Mouse (Mus musculus): ENCODE data around the gene Megf11. TPM values are rescaled to one million over a fixed set of nuclear protein-coding genes. Genes with fewer than 3 reads are reported as not detected.
"Not testable (repeated sequence)": the region's sequence is repeated elsewhere in the genome, so short reads cannot be mapped to it uniquely, and the experiment has no call there.

The Megf11 gene
- total RNA-seq, 1 experiment from 2014 or later, result 0.97 TPM

DNA sequence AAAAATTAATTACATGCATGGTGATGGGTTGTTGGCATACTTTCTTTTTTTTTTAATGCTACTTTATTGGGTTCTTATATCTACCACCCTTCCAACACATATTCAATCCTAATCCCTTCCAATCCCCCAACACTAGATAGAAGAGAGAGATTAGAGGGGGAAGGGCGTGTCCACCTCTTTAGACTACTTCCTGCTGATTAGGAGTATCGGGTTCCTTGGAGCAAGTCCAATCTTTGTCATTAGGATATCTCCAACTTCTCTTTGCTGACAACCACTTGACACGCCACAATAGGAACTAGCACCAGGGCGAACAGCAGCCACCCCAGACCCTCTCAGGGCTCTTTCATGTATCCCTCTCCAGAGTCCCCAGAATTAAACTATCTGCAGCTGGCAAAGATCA is 266.3 kb downstream of the Megf11 start:
- no peak for DNase-seq

DNA sequence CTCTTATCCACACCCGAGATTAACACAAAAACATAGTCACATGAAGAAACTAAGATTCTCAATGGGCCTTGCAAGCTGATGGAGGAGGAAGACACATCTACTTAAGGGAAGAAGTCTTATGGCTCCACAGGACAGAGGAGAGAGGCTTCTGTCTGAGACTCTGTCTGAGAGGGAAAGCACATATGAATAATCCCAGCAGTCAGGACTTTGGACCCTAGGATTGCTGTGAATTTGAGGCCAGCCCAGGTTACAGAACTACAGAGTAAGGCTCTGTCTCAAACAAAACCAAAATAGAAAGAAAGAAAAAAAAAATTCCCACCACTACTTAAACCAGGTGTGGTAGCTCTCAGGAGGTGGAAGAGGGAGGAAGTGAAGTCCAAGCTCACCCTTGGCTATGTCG is 266.7 kb downstream of the Megf11 start:
- no peak for DNase-seq

DNA sequence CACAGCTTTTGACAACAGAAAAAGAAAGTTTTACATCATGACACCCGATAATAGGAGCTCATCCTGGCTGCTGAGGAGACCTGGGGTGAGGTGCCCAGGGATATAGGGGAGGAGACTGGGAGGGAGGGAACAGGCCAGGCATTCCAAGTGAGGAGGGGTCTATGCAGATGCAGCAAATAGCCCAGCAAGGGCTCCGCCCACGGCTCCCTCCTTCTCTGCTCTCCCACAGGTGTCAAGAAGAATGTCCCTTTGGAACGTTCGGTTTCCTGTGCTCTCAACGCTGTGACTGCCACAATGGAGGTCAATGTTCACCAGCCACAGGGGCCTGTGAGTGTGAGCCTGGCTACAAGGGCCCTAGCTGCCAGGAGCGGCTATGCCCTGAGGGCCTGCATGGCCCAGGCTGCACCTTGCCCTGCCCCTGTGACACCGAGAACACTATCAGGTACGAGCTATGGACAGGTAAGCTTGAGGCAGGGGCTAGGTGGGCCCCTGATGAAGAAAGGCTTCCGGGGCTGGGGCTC is 267.5 kb downstream of the Megf11 start:
- DNase-seq, result no peak

DNA sequence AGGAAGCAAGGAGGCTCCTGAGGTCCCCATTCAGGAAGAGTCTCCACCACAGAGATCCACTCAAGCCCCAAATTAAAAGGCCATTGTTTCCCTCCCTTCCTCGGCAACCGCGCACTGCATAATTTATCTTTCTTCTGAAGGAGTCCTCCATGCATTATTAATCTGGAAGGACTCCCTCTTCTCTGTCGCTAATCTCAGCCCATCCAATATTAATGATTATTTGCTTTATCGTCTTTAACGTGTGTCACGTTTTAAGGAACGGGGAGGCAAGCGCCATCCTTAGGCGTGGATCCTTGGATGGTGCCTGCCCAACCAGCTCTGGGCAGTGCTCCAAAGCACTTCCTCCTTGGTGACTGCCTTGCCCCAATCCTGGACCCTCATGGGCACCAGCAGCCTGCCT is 269.3 kb downstream of the Megf11 start:
- no peak for DNase-seq

DNA sequence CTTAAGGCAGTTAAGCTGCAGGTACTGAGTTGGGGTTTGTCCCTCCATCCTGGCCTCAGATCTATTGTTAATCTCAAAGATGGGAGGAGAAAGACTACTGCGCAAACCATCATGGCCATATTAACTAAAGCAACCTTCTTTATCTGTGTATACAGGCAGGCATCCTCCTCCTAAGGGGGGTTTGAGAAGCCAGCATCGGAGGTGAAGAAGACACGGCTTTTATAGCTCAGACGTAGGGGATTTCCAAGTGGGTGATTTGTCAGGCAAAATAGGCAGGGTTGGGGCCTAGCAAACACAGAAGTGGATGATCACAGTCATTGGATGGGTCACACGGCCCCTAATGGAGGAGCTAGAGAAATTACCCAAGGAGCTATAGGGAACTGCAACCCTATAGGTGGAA is 271.2 kb downstream of the Megf11 start:
- no peak for DNase-seq

DNA sequence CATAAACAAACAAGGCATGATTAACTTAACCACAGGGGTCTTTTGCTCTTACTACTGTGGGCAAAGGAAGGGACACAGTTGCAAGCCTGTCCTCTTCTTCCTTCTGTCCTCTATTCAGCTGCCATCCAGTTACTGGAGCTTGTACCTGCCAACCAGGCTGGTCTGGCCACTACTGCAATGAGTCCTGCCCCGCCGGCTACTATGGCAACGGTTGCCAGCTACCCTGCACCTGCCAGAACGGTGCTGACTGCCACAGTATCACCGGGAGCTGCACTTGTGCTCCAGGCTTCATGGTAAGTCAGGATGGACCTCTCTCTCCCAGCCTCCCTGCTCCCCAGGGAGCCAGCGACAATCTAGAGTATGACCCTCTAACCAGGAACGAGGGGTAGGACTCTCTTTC is 274.8 kb downstream of the Megf11 start:
- no peak for DNase-seq

DNA sequence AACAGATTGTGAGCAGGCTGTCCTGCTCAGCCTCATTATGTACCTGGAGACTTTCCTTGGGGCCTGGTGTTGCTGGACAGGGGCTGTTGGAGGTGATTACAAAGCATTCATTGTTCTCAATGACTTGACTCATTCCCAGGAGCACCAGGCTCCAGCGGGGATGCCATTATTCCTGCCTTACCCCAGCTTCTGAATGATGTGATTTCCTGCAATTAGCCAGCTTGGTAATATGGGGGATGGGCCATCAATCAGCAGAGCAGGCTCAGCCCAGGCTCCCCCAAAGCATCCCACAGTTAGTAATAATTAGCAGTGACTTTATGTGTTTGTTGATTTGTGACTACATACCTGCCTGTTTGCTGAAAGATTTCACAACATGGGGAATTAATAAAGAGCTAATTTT is 279.2 kb downstream of the Megf11 start:
- DNase-seq, result no peak

DNA sequence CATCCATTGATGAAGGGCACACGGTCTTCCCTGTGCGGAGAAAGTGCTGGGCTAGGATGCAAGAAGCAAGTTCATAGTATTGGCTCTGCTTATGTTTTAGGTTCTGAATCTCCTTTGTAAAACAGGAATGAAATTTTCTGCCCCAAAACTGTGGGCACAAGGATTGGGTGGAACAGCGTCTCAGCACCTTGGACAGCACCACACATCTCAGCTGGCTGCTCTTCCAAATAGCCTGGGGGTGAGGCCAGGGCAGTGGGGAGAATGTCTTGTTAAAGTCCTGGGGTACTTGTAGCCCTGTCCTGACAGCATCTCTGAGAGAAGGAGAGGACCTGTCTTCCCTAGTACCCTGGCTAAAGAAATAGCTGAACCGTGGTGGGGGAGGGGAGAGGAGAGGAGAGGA is 281.1 kb downstream of the Megf11 start:
- peak; percentile 42 for DNase-seq

DNA sequence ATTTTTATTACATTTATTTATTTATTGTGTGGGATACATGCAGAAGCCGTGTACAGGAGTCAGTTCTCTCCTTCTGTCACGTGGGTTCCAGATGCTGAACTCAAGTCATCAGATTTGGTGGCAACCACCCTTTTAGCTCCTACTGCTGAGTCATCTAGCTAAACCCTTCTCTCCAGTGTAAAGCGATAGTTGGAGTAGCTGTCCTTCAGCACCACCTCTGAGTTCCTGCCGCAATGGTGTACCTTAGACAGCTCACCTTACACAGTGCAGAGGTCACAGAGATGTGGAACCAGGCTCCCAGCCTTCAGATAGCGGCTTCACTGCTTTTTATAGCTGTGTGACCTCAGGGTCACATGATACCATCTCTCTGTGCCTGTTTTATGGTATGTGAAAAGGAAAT is 282.1 kb downstream of the Megf11 start:
- DNase-seq, result no peak

DNA sequence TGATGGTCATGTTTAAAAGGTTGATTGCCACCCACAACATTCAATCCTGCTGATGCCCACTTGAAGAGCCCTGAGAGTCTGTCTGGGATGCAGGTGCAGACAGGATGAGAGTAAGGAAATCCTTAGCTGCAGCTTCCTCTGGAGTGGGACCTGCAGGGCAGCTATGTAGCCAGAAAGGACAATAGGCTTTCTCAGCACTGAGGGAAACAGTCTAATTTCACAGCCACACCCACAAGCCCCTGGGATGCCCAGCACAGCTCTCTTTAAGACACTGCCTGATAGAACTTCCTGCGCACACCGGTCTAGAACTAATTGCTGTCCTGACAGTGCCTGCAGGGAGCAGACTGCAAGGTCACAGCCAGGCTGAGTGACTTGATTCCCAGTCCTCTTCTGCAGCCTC is 282.6 kb downstream of the Megf11 start:
- DNase-seq, result no peak

DNA sequence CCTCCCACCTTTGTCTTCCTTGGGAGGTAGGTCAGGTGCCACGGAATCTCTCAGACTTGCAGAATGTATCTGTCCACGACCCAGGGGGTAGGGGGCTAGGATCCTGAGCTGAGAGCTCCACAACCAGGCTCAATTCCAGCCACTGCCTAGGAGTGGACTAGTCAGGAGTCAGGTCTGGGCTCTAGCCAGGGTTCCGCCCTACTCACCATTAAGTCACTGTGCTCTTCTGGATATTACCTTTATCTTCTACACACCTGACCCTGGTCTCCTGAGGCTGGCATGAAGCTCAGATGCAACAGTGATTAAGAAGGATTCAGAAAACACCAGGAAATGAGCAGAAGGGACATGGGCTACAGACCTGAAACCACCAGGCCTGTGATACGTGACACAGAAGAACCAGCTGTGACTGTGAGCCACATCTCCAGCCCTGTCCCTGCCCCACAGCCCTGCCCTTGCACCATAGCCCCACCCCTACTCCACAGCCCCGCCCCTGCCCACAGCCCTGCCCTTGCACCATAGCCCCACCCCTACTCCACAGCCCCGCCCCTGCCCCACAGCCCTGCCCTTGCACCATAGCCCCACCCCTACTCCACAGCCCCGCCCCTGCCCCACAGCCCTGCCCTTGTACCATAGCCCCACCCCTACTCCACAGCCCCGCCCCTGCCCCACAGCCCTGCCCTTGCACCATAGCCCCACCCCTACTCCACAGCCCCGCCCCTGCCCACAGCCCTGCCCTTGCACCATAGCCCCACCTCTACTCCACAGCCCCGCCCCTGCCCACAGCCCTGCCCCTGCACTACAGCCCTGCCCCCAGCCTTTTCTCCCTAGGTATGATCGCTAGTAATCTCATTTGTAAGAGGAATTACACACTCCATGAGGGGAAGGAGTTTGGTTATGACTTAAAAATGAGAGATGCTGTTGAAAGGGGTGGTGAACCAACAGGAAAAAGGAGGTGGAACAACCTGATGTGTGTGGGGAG is 286.2 kb downstream of the Megf11 start:
- not testable (repeated sequence) for DNase-seq

DNA sequence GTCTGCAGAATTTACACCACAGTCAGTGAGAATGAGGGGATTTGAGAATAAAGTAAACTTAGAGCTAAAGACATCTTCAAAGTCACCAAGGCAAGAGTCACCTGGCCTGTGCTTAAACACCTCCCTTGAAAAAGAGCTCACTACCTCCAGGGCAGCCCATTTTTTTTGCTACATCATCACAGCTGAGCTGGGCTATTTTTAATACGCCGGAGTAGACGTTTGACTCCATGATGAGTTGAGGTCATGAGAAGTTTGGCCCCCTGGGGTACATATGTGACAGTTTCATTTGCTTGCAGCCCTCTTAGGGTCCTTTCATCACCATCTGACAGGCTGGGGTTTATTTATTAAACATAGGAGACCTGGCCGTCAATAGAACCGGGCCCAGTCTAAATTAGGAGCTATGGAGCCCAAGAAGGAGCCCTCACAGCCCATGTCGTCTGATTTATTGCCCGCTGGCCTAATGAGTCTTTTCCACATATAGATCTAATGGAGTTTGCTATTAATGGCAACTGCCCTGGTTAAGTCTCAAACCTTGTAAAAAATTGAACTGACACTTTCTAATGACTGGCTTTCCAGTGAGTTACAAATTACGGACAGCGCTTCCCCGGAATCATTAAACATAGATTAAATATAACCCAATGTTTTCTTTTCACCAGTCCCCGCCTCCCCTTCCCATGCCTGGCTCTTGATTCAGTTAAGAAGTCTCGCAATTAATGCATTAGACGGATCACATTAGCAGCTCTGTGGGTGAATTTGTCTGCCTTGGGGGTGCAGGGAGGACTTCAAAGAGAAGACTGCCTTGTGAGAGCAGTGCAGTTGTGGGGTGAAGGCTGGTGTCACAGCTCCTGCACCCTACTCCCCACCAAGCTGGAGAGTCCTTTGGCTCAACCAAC is 301.9 kb downstream of the Megf11 start:
- no peak for DNase-seq

DNA sequence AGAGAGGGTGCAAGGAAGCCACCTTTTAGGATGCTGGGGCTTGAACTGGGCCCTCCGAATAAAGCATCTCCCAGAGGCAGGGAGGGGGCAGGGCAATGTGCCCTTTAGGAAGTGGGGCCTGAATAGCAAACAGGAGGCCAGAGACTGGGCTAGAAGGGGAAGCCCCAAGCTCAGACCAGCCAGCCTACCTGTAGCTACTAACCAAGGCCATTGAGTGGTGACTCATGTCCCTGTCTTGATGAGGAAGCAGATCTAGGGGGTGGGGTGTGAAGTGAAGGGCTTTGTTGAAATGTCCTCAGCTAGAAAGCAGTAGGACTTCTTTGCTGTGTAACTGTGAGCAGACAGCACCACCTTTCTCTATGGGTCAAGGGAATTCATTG is 302.6 kb downstream of the Megf11 start:
- DNase-seq, result no peak

DNA sequence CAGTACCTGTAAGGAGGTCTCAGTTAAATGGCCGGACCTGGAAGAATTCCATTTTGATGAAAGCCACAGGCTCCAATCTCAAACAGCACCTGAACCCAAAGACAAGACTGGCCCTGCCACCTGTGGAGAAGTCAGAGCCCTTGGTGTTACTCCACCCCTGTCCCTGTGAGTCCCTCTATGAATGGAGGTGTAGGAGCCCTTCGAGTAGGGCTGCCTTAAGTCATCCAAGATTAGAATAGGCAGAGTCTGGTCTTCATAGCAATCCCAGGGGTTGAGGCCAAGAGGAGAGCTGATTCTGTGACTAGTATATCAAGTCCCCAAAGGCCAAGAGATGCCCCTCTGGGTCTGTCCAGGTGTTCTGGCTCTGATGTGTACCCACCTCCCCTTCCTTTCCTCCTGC is 305.3 kb downstream of the Megf11 start:
- DNase-seq, result no peak

DNA sequence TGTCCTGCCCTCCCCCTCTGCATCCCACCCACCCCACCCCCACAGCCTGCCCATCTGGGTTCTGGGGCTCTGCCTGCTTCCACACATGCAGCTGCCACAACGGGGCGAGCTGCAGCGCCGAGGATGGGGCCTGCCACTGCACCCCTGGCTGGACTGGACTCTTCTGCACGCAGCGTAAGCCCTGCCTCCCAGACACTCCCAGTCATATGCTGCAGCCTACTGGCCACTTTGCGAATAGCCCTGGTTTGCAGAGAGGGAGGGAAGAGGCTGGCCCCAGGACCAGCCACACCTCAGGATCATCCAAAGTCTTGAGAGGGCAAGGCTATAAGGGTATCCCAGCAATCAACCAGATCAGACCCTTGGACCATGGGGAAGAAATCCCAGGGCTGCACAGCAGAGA is 305.8 kb downstream of the Megf11 start:
- peak; percentile 56 for DNase-seq

DNA sequence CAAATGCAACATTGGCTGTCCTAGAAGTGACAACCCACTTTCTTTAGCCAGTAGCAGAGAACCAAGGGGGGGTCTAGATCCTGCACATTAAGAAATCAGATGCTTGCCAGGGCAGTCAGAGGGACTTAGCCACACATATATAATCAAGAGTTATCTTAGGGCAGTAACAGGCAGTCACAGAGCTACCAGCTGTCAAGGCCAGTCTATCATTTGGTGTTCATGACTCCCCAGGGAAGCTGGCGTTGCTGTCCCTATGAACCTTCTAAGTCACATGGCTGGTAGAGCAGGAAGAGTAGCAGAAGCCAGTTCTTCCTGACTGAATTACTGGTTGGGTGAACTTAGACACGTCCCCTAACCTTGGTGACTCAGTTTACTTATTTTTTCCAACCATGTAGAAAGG is 307.7 kb downstream of the Megf11 start:
- DNase-seq, result no peak

DNA sequence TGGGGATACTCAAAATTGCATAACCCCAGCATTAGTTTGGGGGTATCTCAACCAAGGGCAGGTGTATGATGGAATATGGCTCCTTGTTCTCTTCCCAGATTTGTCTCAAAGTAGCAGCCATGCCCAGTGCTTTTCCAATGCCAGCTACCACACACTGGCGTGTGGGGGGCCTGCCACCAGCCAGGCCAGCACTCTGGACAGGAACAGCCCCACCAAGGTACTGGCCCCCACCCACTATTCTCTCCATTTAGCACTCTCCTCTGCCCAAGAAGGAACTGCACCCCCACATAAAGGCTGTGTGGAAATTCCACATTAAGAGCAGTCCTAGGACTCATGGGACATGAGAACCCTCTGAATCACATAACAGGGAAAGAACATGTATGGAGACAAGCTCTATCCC is 309.8 kb downstream of the Megf11 start:
- no peak for DNase-seq

DNA sequence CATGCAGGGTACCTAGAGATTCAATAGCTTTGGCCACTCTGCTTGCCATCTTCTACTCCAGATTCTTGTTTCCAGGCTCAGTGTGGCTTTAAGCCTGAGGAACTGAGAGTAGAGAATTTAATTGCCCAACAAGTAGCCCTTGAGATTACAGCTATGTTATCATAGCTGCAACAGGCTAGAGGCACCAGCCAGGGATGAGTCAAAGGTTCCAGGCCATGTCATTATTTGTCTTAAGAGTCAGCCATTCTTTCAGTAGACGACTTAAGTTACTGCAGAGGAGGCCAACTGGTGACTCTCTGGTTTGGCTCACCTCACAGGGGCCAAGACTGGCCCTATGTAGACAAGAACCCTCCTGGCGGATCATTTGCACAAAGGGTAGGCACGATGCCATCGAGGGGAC is 311.0 kb downstream of the Megf11 start:
- no peak for DNase-seq

DNA sequence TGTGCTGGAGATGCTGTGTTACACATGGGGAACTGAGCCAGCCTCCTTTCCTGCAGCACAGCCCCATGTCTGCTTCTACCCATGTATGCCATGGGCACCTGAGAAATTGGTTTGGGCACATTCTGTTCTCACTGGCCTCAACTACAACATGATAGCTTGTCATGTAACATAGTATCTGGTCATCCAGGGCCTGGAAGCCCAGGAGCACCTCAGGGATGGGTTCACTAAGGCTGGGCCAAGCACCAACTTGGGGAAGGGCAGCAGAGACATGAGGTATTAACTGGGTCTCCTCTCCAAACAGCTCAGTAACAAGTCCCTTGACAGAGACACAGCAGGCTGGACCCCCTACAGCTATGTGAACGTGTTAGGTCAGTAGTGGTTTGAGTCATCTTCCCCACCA is 311.6 kb downstream of the Megf11 start:
- no peak for DNase-seq

DNA sequence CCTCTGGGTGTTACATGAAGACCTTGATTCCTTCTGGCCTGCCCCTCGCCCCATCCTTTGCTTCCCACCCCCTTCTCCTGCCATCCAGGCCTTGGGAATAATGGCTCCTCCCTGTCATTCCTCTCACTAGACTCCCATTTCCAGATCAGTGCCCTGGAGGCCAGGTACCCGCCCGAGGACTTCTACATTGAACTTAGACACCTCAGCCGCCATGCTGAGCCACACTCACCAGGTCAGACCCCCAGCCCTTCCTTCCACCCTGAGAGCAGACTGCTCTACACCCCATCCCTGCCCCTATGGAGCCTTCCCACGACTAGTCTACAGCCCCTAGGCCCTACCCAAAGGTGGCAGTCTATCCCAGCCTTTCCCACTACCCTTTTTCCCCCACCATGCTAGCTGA is 312.3 kb downstream of the Megf11 start:
- DNase-seq, result no peak

DNA sequence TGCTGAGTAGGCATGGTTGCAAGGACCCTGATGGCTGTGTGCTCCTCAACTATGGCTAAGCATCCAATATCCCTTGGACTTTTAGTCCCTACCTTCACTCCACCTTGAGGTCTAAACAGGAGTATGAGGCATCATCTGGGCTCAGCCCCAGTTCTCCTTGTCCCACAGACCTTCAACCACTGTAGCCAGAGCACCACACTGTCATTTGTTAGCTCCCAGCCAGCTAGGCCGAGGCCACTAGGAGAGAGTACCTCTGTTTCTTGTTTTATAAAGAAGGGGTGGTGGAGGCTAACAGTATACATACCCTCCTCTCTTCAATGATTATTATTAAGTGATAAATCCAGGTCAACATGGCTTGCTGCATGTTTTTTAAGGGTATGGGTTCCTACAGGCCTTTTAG is 313.2 kb downstream of the Megf11 start:
- DNase-seq, result no peak

DNA sequence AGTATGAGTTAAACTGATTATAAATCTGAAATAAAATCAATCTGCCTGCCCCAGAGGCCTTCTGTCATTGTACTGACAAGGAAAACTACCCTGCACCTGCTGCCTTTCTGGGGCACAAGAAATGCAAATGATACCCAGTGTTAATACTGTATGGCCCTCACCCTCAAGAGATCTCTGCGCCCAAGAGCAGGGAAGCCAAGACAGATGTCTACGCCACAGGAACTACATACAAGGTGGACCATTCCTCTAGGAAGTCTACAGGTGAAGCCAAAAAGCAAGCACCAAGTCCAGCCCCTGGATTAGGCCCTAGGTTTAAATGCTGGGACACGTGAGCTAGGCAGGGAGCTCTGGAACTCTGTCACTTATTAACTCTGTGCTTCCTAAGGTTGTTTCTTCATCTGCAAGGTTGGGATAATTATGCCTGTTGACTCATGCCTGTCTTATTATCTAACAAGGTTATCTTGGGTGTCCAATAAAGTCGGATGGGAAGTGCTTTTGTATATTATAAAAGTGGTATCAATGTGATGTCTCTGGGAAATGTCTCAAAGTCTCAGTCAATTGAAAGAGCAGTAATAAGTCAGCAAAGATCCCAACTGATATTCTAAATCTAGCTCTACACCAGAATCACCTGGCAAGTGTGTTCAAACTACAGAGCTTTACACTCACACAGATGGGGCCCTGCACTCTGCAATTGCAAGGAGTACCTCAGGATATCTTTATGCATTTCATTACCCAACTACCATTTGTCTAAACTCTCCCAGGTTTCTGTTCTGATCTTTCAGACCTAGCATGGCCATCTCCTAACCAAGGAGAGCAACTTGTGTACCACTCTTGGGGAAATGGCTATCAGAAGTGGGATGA is 315.3 kb downstream of the Megf11 start:
- DNase-seq, result no peak
